Comparison of ENCODE assay signal across 16 mouse cellular contexts in genomic region chrX:158808526-158809144, GRCm38 (mm10).
"Had no signal": no experiment of that assay in that cellular context is flagged by ENCODE, and none has a peak within 500 bp of the region (broad histone marks: within the 10 kb centered on the region; RNA-seq: fewer than 3 reads in every experiment).

No protein-coding gene starts in this region.

- H3K27me3 ChIP-seq: limb, embryonic 13.5 days; midbrain, embryonic 15.5 days; neural tube, embryonic 13.5 days; stomach, embryonic 15.5 days had no signal

- H3K4me3 ChIP-seq: limb, embryonic 13.5 days; midbrain, embryonic 10.5 days; midbrain, embryonic 15.5 days; neural tube, embryonic 13.5 days; stomach, embryonic 15.5 days had no signal

- H3K4me1 ChIP-seq: limb, embryonic 13.5 days; midbrain, embryonic 10.5 days; midbrain, embryonic 15.5 days; neural tube, embryonic 13.5 days; stomach, embryonic 15.5 days had no signal

- H3K27ac ChIP-seq: kidney, postnatal 0 days; limb, embryonic 13.5 days; liver, embryonic 14.5 days; midbrain, embryonic 10.5 days; midbrain, embryonic 15.5 days; neural tube, embryonic 13.5 days; stomach, embryonic 15.5 days had no signal

- ATAC-seq: midbrain, embryonic 15.5 days had no signal

- DNase-seq: kidney, postnatal 36 days; layer of hippocampus, adult 9-11 months; layer of hippocampus, postnatal 36 days; lung, adult 18-20 months; retina, postnatal 1 day; right cerebral cortex, postnatal 4 days; spleen, adult 18-20 months; thymus, adult 2 months; thymus, postnatal 36 days had no signal
